Mouse (Mus musculus): ENCODE results near the gene Ncoa3. TPM values are rescaled to one million over a fixed set of nuclear protein-coding genes. Genes with fewer than 3 reads are reported as not detected.

Gene Ncoa3
- polyA plus RNA-seq, 2 experiments = 17.8 to 25.5 TPM

DNA sequence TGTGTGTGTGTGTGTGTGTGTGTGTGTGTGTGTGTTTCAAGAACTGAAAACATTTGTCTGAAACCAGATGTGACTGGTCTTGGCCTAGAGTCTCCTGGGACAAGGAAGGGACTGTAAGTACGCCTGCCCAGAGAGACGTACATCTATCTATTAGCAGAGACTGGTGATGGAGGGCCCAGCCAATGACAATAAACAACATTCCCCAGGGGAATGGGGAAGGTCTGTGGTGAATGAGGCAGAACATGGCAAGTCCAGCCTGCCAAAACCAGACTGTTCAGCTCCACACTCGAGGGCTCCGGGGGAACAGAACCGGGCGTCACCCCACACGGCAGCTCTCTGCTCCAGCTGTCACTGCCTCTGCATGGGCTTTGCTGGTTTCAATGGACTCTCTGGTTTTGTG is 110.5 kb downstream of the Ncoa3 start:
- no peak for DNase-seq (ENCODE audit: low spot score)
- Histone ChIP-seq H3K9me3 (ENCODE audit: control insufficient read depth, low read length) (no peaks in the 10 kb centered on the region), H3K27ac (replicated peaks; ENCODE audit: low read depth, low read length) (no peak overlapping the region), H3K27me3 (ENCODE audit: control insufficient read depth, insufficient read depth, low read length) (no peaks in the 10 kb centered on the region), H3K9ac (ENCODE audit: low read depth, low read length, severe bottlenecking) (0 out of 2 replicates have a peak overlapping the region, but pooled peaks have one; percentile 25), H3K4me2 (replicated peaks; ENCODE audit: low read depth, low read length, severe bottlenecking) (no peak overlapping the region), H3K4me3 (replicated peaks; ENCODE audit: low read length) (no peak overlapping the region), H3K36me3 (ENCODE audit: control insufficient read depth, insufficient read depth, low read length) (peaks cover 61% of the 10 kb centered on the region), H3K4me1 (ENCODE audit: control insufficient read depth, insufficient read depth, low read length) (no peaks in the 10 kb centered on the region; the same call in 1 of the 2 replicates)
- ATAC-seq (ENCODE audit: low FRiP score, low read depth) = no peak
- 80% methylated on average over 7 of the region's 7 CpGs for WGBS
- no peak for TF ChIP-seq POLR2A (IDR thresholded peaks at IDR 0.05; ENCODE audit: borderline replicate concordance, extremely low read depth, insufficient read depth, insufficient read length)

GRCm38 (mm10) chr2:166105911-166106310 is 113.5 kb downstream of the Ncoa3 start:
- peaks cover 54% of the 10 kb centered on the region for H3K36me3 ChIP-seq (ENCODE audit: control insufficient read depth, insufficient read depth, low read length)
- no peak overlapping the region for H3K4me3 ChIP-seq (replicated peaks; ENCODE audit: low read length)
- no peak for TF ChIP-seq POLR2A (IDR thresholded peaks at IDR 0.05; ENCODE audit: borderline replicate concordance, extremely low read depth, insufficient read depth, insufficient read length)
- H3K27ac ChIP-seq (replicated peaks; ENCODE audit: low read depth, low read length) = peak overlapping the region; percentile 62
- ATAC-seq (ENCODE audit: low FRiP score, low read depth) (no peak), DNase-seq (ENCODE audit: low spot score) (no peak)
- H3K27me3 ChIP-seq (ENCODE audit: control insufficient read depth, insufficient read depth, low read length) = no peaks in the 10 kb centered on the region
- WGBS = 51% methylated on average over 9 of the region's 9 CpGs
- no peaks in the 10 kb centered on the region; the same call in 1 of the 2 replicates for H3K4me1 ChIP-seq (ENCODE audit: control insufficient read depth, insufficient read depth, low read length)
- no peaks in the 10 kb centered on the region for H3K9me3 ChIP-seq (ENCODE audit: control insufficient read depth, low read length)
- no peak overlapping the region for H3K4me2 ChIP-seq (replicated peaks; ENCODE audit: low read depth, low read length, severe bottlenecking)
- no peak overlapping the region; the same call in 1 of the 2 replicates for H3K9ac ChIP-seq (ENCODE audit: low read depth, low read length, severe bottlenecking)

DNA sequence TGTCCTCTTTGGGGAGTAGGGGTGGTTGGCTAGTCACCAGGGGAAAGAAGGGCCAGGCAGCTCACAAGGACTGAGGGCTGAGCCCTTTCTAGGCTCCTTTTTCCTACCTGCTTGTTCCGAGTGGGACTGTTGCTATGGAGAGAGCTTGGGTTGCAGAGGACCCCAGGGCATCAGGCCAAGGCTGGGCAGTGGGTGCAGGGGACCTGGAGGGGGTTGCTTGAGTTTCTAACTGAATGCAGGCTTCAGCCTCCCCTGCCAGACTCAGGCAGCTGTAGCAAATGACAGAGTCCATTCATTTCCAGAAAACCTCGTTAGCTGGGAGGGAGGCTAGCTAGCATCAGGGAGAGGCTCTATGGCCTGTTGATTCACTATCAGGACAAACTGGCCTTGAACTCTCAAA is 114.2 kb downstream of the Ncoa3 start:
- H3K27me3 ChIP-seq (ENCODE audit: control insufficient read depth, insufficient read depth, low read length) = no peaks in the 10 kb centered on the region
- H3K4me3 ChIP-seq (replicated peaks; ENCODE audit: low read length) = no peak overlapping the region
- no peak overlapping the region for H3K27ac ChIP-seq (replicated peaks; ENCODE audit: low read depth, low read length)
- 54% methylated on average over 2 of the region's 2 CpGs for WGBS
- no peak for TF ChIP-seq POLR2A (IDR thresholded peaks at IDR 0.05; ENCODE audit: borderline replicate concordance, extremely low read depth, insufficient read depth, insufficient read length)
- no peak overlapping the region for H3K4me2 ChIP-seq (replicated peaks; ENCODE audit: low read depth, low read length, severe bottlenecking)
- 0 out of 2 replicates have a peak overlapping the region, but pooled peaks have one; percentile 25 for H3K9ac ChIP-seq (ENCODE audit: low read depth, low read length, severe bottlenecking)
- ATAC-seq (ENCODE audit: low FRiP score, low read depth) (no peak), DNase-seq (ENCODE audit: low spot score) (no peak)
- H3K9me3 ChIP-seq (ENCODE audit: control insufficient read depth, low read length) = no peaks in the 10 kb centered on the region
- peaks cover 49% of the 10 kb centered on the region for H3K36me3 ChIP-seq (ENCODE audit: control insufficient read depth, insufficient read depth, low read length)
- no peaks in the 10 kb centered on the region; the same call in 1 of the 2 replicates for H3K4me1 ChIP-seq (ENCODE audit: control insufficient read depth, insufficient read depth, low read length)

DNA sequence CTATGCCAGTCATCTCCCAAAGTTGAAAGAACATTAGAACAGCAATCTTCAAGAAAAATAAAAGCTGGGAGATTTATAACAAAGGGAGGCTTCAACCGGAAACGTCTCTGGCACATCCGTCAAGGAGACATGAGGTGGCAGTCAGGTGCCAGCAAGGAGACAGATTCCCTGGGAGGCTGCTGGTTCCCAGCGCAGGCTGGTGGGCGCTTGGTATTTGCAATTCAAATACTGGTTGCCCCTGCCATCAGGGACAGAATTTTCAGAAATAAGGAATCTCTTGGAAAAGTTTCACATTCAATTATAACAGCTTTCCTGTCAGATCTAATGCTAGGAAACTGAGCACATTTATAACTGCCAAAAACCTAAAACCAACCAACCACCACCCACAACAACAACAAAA is 115.5 kb downstream of the Ncoa3 start:
- no peak for TF ChIP-seq POLR2A (IDR thresholded peaks at IDR 0.05; ENCODE audit: borderline replicate concordance, extremely low read depth, insufficient read depth, insufficient read length)
- H3K36me3 ChIP-seq (ENCODE audit: control insufficient read depth, insufficient read depth, low read length) = peaks cover 49% of the 10 kb centered on the region
- no peak for DNase-seq (ENCODE audit: low spot score)

DNA sequence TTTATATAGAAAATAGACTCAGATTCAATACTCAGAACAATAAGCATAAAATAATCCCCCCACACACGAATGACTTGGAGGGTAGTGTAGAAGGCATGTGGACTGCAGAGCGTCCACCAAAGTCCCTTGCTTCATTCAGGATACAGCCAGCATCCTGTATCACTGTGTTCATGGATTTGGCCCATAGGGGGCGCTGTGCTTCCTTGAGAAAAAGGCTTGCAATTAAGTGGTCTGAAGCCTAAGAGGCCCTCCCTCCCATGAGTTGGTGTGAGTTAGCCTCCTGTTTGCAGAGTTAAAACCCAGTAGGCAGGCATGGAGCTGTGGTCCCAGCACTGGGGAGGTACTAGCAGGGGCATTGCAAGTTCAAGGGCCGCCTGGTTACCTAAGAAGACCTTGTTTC is 115.9 kb downstream of the Ncoa3 start:
- H3K9me3 ChIP-seq (ENCODE audit: control insufficient read depth, low read length) = no peaks in the 10 kb centered on the region
- 25% methylated on average over 4 of the region's 4 CpGs for WGBS
- no peak overlapping the region for H3K4me3 ChIP-seq (replicated peaks; ENCODE audit: low read length)
- no peaks in the 10 kb centered on the region for H3K27me3 ChIP-seq (ENCODE audit: control insufficient read depth, insufficient read depth, low read length)
- ATAC-seq (ENCODE audit: low FRiP score, low read depth) (no peak; the same call in 1 of the 2 replicates), DNase-seq (ENCODE audit: low spot score) (peak; percentile 83)
- no peak overlapping the region for H3K4me2 ChIP-seq (replicated peaks; ENCODE audit: low read depth, low read length, severe bottlenecking)
- H3K4me1 ChIP-seq (ENCODE audit: control insufficient read depth, insufficient read depth, low read length) = no peaks in the 10 kb centered on the region; the same call in 1 of the 2 replicates
- TF ChIP-seq POLR2A (IDR thresholded peaks at IDR 0.05; ENCODE audit: borderline replicate concordance, extremely low read depth, insufficient read depth, insufficient read length) = no peak
- no peak overlapping the region for H3K9ac ChIP-seq (ENCODE audit: low read depth, low read length, severe bottlenecking)
- H3K27ac ChIP-seq (replicated peaks; ENCODE audit: low read depth, low read length) = no peak overlapping the region
- H3K36me3 ChIP-seq (ENCODE audit: control insufficient read depth, insufficient read depth, low read length) = peaks cover 49% of the 10 kb centered on the region

More for the DNA sequence above, 115.5 kb downstream of the Ncoa3 start:
- H3K27me3 ChIP-seq (ENCODE audit: control insufficient read depth, insufficient read depth, low read length) = no peaks in the 10 kb centered on the region
- ATAC-seq (ENCODE audit: low FRiP score, low read depth) = no peak
- 85% methylated on average over 5 of the region's 5 CpGs for WGBS
- H3K4me3 ChIP-seq (replicated peaks; ENCODE audit: low read length) = no peak overlapping the region
- no peak overlapping the region for H3K9ac ChIP-seq (ENCODE audit: low read depth, low read length, severe bottlenecking)
- H3K4me2 ChIP-seq (replicated peaks; ENCODE audit: low read depth, low read length, severe bottlenecking) = no peak overlapping the region
- no peaks in the 10 kb centered on the region for H3K9me3 ChIP-seq (ENCODE audit: control insufficient read depth, low read length)
- no peak overlapping the region for H3K27ac ChIP-seq (replicated peaks; ENCODE audit: low read depth, low read length)
- H3K4me1 ChIP-seq (ENCODE audit: control insufficient read depth, insufficient read depth, low read length) = no peaks in the 10 kb centered on the region; the same call in 1 of the 2 replicates

All from limb, embryonic 14.5 days (tissue).